Mouse (Mus musculus) midbrain, embryonic 11.5 days (tissue): ENCODE results near the gene Insm1. TPM values are rescaled to one million over a fixed set of nuclear protein-coding genes. Genes with fewer than 3 reads are reported as not detected.

Experiments
- ATAC-seq: fragments of 200-750 bp; cut with Nextera tagmentation; 2 replicates; pipeline ENCODE4 v1.8.0; 2017; ENCODE audit warnings: moderate TSS enrichment, moderate library complexity; ENCODE audit not compliant: low FRiP score
- DNase-seq: peaks from one replicate; pipeline ENCODE4 v3.0.0; 2015; ENCODE audit warnings: low spot score; ENCODE audit errors: missing footprints
- H3K27ac ChIP-seq: fragments of 300-500 bp; sonication (generic); 2 replicates; pipeline ENCODE4 v1.5.1; 2014; ENCODE audit warnings: low read depth, low read length
- H3K27me3 ChIP-seq: fragments of 300-500 bp; sonication (generic); 2 replicates; pipeline ENCODE4 v1.6.1; 2014; ENCODE audit warnings: mild to moderate bottlenecking, low read length, moderate library complexity, mixed read lengths; ENCODE audit not compliant: control insufficient read depth, insufficient read depth
- H3K36me3 ChIP-seq: fragments of 300-500 bp; sonication (generic); 2 replicates; pipeline ENCODE4 v1.6.1; 2014; ENCODE audit warnings: mild to moderate bottlenecking, low read length, moderate library complexity, mixed read lengths; ENCODE audit not compliant: control insufficient read depth, insufficient read depth
- H3K4me1 ChIP-seq: fragments of 300-500 bp; sonication (generic); 2 replicates; pipeline ENCODE4 v1.6.1; 2014; ENCODE audit warnings: low read length; ENCODE audit not compliant: control insufficient read depth, insufficient read depth
- H3K4me2 ChIP-seq: fragments of 300-500 bp; sonication (generic); 2 replicates; pipeline ENCODE4 v1.6.1; 2014; ENCODE audit warnings: mild to moderate bottlenecking, moderate library complexity
- H3K4me3 ChIP-seq: fragments of 300-500 bp; sonication (generic); 2 replicates; pipeline ENCODE4 v1.5.1; 2014; ENCODE audit warnings: low read depth, low read length
- H3K9ac ChIP-seq: fragments of 300-500 bp; sonication (generic); 2 replicates; pipeline ENCODE4 v1.6.1; 2014; ENCODE audit warnings: low read length
- H3K9me3 ChIP-seq: fragments of 300-500 bp; sonication (generic); 2 replicates; pipeline ENCODE4 v1.6.1; 2016; ENCODE audit warnings: low read length; ENCODE audit not compliant: control insufficient read depth
- WGBS: fragments of 180-500 bp; shearing (Covaris S2); extraction: QIAGEN DNeasy Blood & Tissue Kit; methylation state at CpG from one replicate; pipeline ENCODE4 v1.1.7; 2014; 5-methylcytosine and 5-hydroxymethylcytosine counted together
- polyA plus RNA-seq: library from polyadenylated mRNA; unstranded; fragments of >200 nt; fragmentation: Nextera tagmentation; extraction: Ambion mirVana; gene quantifications from 2 replicates; pipeline ENCODE4 v1.2.1, GENCODE M21; 2014

The Insm1 gene
- polyA plus RNA-seq: 11.7 and 12.5 TPM in 2 replicates

DNA sequence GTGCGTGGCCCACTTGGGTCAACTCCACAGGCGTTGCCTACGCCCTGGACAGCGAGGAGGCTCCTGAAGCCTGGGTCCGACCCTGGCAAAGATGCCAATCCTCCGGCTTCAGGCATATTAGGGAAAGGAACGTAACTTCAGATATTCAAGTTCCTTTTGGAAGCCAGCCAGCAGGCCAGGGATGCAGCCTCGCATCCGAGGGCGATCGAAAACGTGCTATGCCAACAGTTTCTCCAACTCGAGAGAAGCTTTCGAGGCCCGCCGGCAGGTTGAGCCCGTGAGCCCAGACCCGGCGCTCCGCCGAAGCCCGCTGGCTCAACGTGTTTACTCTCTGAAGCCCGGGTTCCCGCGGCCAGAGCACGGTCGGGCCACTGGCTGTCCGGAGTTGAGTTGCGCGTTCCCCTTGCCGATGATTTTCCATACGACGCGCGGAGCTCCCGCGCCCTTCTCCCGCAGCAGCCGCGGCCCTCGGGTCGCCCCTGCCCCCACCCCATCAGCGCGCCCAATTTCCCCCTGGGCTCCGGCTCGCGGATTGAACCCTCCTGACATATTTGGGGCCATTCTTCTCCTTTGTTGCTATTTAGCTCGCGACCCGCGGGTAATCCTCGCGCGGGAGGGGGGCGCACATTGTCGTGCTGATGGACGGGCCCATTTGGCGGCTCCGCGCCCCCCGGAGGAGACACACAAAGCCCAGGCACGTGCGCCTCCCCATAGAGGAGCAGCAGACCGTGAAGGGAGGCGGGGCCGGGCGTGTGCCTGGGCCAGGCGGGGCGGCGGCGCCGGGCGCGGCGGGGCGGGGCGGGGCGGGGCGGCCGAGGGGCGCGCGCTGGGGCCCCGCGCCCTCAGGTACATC lies at the start of gene Insm1:
Gene Insm1, plus strand, starts transcription at position 846 of the 853 bp plus-strand sequence.
- H3K27me3 ChIP-seq: peaks cover 56% of the 10 kb centered on the region
- H3K9me3 ChIP-seq: no peaks in the 10 kb centered on the region
- peak within 1 kb of the TSS; percentile 82 for H3K9ac ChIP-seq
- peak within 1 kb of the TSS; percentile 66 for H3K4me3 ChIP-seq
- no peaks in the 10 kb centered on the region for H3K36me3 ChIP-seq
- H3K27ac ChIP-seq: peak within 1 kb of the TSS; percentile 94
- ATAC-seq: peak; percentile 75
- peaks cover 50% of the 10 kb centered on the region for H3K4me1 ChIP-seq
- DNase-seq: peak; percentile 97
- WGBS: under 1% methylated on average over 75 of the region's 86 CpGs
- H3K4me2 ChIP-seq: peak within 1 kb of the TSS; percentile 89

DNA sequence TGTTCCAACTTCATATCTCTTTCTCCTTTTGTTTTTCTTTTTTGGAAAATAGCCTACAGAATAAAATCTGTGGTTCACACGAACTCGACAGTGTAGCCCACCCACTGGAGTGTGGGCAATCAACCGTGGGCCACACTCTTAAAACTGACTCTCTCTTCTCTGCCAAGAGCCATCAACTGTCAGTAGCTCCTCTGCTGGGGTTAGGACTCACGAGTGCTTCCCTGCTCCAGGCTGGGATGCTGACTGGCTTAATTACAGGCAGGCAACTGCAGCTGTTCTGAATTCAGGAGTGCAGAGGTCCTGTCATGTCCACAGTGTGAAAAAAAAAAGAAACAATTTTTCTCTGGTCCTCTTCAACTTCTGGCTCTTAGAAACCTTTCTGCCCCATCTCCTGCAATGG lies 49.6 kb upstream of the Insm1 start:
- no peak overlapping the region for H3K4me2 ChIP-seq
- H3K4me3 ChIP-seq: no peak overlapping the region
- H3K4me1 ChIP-seq: peaks cover 2% of the 10 kb centered on the region; the same call in 1 of the 2 replicates
- DNase-seq (no peak), ATAC-seq (no peak)
- WGBS: 43% methylated on average over 4 of the region's 4 CpGs
- no peak overlapping the region for H3K27ac ChIP-seq
- no peaks in the 10 kb centered on the region for H3K9me3 ChIP-seq
- H3K27me3 ChIP-seq: no peaks in the 10 kb centered on the region
- H3K9ac ChIP-seq: no peak overlapping the region
- no peaks in the 10 kb centered on the region for H3K36me3 ChIP-seq

DNA sequence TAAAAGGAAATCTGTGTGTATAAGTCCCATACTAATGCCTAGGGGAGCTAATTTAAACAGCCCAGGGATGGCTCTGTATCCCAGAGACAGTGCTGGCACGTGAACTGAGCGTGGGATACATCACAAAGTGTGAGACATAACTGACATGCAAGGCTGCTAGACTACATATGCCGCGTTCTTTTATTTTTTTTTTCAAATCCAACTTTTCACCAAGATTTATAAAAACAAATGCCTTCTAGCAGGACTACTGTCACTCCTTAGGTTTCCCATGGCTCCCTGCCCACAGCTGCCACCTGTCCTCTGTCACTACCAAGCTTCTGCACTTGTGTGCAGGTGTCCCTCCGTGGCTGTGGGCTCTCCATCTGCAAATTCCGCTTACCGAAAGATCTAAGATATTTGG lies 47.5 kb upstream of the Insm1 start:
- 91% methylated on average over 7 of the region's 7 CpGs for WGBS
- no peak overlapping the region for H3K4me2 ChIP-seq
- H3K4me1 ChIP-seq: no peaks in the 10 kb centered on the region; the same call in 1 of the 2 replicates
- no peaks in the 10 kb centered on the region for H3K36me3 ChIP-seq
- no peaks in the 10 kb centered on the region for H3K27me3 ChIP-seq
- ATAC-seq: no peak
- H3K4me3 ChIP-seq: no peak overlapping the region
- H3K9ac ChIP-seq: no peak overlapping the region
- no peak for DNase-seq
- H3K27ac ChIP-seq: no peak overlapping the region
- no peaks in the 10 kb centered on the region; the same call in 1 of the 2 replicates for H3K9me3 ChIP-seq

DNA sequence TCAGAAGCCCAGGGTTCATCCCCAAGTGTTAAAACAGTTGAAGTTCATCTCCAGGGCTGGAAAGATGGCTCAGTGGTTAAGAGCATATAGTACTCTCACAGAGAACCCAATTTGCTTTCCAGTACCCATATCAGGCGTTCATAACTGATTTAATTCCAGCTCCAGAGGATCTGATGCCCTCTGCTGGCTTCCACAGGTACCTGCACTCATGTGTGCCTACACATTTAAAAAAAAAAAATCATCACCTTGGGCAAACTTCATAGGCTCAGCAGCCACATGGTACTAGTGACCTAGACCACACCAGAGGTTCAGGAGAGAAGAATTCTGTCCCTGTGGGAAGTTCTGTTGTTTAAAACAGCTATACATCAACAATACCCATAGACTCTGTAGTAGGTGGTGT lies 43.0 kb upstream of the Insm1 start:
- 94% methylated on average over 1 of the region's 1 CpGs for WGBS
- Histone ChIP-seq H3K27ac (no peak overlapping the region), H3K36me3 (no peaks in the 10 kb centered on the region), H3K9me3 (no peaks in the 10 kb centered on the region; the same call in 1 of the 2 replicates), H3K4me2 (no peak overlapping the region), H3K9ac (no peak overlapping the region), H3K4me1 (no peaks in the 10 kb centered on the region), H3K4me3 (no peak overlapping the region), H3K27me3 (no peaks in the 10 kb centered on the region)
- no peak for ATAC-seq
- DNase-seq: no peak

DNA sequence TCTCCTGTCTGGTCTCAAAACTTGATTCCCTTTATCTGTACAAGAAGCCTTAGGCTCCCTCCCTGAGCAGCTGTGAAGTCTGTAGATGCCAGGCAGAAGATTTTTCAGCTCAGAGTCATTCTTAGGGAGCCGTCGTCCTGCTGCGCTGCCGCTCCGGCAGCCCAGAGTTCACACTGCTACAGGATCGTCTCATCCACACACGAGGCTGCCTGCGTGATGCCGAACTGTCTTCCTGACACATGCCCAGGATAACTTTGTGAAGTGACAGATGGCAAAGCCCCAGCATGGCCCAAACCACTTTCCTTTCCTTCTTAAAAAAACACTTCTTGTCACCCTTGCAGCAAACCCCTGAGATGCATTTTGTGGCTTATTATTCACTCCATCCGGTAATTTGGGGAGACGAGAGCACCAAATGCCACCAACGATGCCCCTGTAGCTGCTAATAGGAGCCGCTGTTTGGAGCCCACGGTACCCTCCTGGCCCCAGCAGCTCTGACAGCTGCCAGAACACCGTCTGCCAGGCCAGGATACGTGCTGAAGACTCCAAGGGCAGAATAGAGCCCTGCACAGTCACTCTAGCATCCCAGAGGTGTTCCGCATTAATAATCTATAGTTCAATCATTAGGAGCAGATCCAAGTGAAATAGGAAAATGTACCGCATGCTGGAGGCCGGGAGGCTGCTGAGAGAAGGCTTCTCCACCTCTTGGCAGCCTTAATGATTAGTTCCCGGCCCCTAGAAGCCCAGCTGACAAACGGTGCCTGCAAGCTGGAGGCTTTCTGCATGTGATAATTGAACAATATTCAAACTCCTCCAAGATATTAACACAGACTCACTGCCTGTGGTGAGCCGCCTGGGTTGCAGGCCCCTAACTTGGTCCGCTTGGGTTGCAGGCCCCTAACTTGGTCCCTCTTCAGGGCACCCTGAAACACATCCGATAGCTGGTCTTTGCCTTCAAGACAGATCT lies 37.6 kb upstream of the Insm1 start:
- Histone ChIP-seq H3K27ac (no peak overlapping the region), H3K9me3 (no peaks in the 10 kb centered on the region), H3K9ac (no peak overlapping the region), H3K4me3 (no peak overlapping the region), H3K4me1 (no peaks in the 10 kb centered on the region), H3K27me3 (no peaks in the 10 kb centered on the region), H3K36me3 (no peaks in the 10 kb centered on the region), H3K4me2 (no peak overlapping the region)
- no peak for ATAC-seq
- 83% methylated on average over 24 of the region's 24 CpGs for WGBS
- no peak for DNase-seq

DNA sequence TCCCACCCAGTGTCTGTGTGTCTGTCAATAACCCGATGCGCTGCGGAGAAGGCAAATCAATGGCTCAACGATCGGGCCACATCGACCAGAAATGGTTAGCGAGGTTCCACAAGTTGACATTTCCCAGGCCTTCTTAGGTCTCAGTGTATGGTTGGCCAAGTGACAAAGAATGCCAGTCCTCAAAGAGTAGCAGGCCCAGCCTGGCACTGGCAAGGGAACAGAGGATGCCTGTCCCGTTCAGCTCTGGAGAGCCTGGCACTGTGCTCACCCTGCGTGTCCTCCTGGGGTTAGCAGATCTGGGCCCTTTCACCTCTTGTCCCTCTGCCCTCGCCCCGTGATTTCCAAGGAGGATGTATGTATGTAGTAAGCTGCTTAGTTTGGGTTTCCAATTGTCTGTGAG lies 25.6 kb upstream of the Insm1 start:
- H3K36me3 ChIP-seq: no peaks in the 10 kb centered on the region
- H3K27me3 ChIP-seq: no peaks in the 10 kb centered on the region
- DNase-seq (no peak), ATAC-seq (no peak)
- 92% methylated on average over 11 of the region's 11 CpGs for WGBS
- no peak overlapping the region for H3K9ac ChIP-seq
- no peak overlapping the region for H3K4me3 ChIP-seq
- H3K9me3 ChIP-seq: no peaks in the 10 kb centered on the region
- H3K4me1 ChIP-seq: no peaks in the 10 kb centered on the region
- H3K27ac ChIP-seq: no peak overlapping the region
- H3K4me2 ChIP-seq: no peak overlapping the region

DNA sequence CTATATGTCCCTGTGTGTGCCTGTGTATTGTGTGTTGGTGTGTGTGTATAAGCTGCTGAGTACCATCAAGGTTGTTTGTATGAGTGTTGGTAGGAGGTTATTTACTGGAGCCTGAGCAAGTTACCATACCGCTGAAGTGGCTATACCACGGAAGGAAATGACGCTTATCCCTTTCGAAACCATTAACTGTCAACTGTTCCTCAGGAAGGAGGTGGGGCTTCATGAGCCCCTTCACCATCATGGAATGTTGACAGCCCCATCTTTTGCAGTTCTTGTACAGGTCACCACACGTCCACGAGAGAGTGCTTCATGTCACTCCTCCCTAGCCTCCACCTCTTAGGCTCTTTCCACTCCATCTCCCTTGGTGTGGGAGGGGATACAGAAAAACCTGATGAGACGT lies 23.8 kb upstream of the Insm1 start:
- Histone ChIP-seq H3K4me3 (no peak overlapping the region), H3K9me3 (no peaks in the 10 kb centered on the region), H3K4me2 (no peak overlapping the region), H3K36me3 (no peaks in the 10 kb centered on the region), H3K27ac (no peak overlapping the region), H3K9ac (no peak overlapping the region), H3K4me1 (no peaks in the 10 kb centered on the region), H3K27me3 (no peaks in the 10 kb centered on the region)
- WGBS: 90% methylated on average over 7 of the region's 7 CpGs
- no peak for DNase-seq
- ATAC-seq: no peak

DNA sequence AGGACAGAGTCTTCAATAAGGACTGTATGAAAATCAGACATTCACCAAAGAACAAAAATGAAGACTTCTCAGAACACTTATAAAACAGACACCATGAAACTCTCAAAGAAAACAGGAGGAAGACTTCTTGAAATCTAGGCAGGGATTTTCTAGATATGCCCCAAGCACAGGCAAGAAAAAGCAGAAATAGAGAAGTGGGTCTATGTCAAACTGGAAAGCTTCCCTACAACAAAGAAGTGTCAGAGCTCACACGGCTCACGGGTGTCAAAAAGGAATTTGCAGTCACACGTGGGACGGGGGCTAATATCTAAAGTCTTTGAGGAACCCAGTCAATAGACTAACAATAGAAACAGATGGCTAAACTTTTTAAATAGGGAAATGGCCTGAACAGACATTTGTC lies 10.8 kb upstream of the Insm1 start:
- Histone ChIP-seq H3K9me3 (no peaks in the 10 kb centered on the region), H3K36me3 (no peaks in the 10 kb centered on the region), H3K4me1 (peaks cover 4% of the 10 kb centered on the region), H3K9ac (no peak overlapping the region), H3K4me3 (no peak overlapping the region), H3K27ac (no peak overlapping the region), H3K27me3 (peaks cover 5% of the 10 kb centered on the region), H3K4me2 (no peak overlapping the region)
- ATAC-seq (no peak), DNase-seq (no peak)
- WGBS: 28% methylated on average over 4 of the region's 4 CpGs

DNA sequence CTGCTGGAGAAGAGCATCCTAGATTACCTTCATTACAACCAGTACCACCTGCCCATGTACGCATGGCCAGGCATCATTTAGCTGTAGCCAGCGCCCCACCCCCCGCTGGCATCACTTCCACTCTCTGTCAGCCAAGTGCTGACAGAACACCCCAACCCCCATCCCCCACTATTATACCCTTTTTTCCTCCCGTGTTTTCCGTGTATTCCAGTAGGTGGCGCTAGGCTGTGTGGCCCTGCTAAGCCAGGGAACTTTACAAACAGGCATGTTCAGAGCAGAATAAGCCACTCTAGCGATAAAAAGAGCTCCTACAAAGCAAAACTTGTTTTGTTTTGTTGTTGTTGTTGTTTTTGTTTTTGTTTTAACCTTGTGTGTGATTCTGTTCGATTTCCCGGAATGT lies 7.0 kb upstream of the Insm1 start:
- ATAC-seq (no peak), DNase-seq (peak; percentile 93)
- Histone ChIP-seq H3K4me2 (no peak overlapping the region), H3K9ac (no peak overlapping the region), H3K36me3 (no peaks in the 10 kb centered on the region), H3K9me3 (no peaks in the 10 kb centered on the region), H3K27me3 (peaks cover 17% of the 10 kb centered on the region), H3K4me3 (no peak overlapping the region), H3K27ac (no peak overlapping the region), H3K4me1 (peaks cover 30% of the 10 kb centered on the region)
- WGBS: 2% methylated on average over 9 of the region's 9 CpGs
